Mouse (Mus musculus): ENCODE results near the gene Fbn1.

- TF ChIP-seq CTCF (IDR thresholded peaks at IDR 0.05; ENCODE audit: insufficient read depth, low read length) = no peak
- TF ChIP-seq POLR2A (IDR thresholded peaks at IDR 0.05; ENCODE audit: borderline replicate concordance, extremely low read depth, low read depth, low read length) = no peak
Measured at GRCm38 (mm10) chr2:125530665-125531064, 22.9 kb upstream of the Fbn1 start.

Measured in lung, adult 2 months (tissue).